ENCODE assay signal across 16 mouse cellular contexts in the genomic region with DNA sequence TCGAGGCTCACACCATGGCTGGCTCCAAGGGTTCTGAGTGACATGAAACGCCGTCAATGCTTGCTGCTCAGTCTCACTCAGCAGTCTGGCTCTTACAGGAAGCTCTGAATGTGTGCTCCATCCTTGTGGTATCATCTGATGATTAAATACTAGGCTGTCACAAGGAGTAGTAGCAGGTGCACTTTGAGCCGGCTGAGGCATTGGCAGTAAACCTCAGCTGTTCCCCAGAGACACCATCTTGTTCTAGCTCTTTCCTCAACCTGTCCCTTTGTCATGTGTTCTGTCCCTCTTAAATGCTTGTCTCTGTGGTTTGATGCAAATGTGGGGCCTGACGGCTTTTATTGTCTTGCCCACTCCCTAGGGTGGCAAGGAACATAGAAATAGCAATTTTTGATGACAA.
DNase-seq lines count a peak whose midpoint lies in the region; TF ChIP-seq lines count a peak whose summit lies in the region.
"Had no signal": no experiment of that assay in that cellular context is flagged by ENCODE, and none has a peak within 500 bp of the region (broad histone marks: within the 10 kb centered on the region; RNA-seq: fewer than 3 reads in every experiment).

No protein-coding gene starts in this region.

- H3K36me3 ChIP-seq in myocyte (ENCODE audit: control insufficient read depth, insufficient read depth): no peaks in the 10 kb centered on the region
- no peaks in the 10 kb centered on the region for H3K36me3 ChIP-seq in thymus, adult 2 months (ENCODE audit: control insufficient read depth, insufficient read depth, low read length)
- H3K36me3 ChIP-seq: embryonic facial prominence, embryonic 13.5 days; limb, embryonic 15.5 days; midbrain, embryonic 12.5 days had no signal

- peaks cover 38% of the 10 kb centered on the region for H3K4me1 ChIP-seq in thymus, adult 2 months (replicated peaks; ENCODE audit: control insufficient read depth, insufficient read depth, low read length)

- H3K4me2 ChIP-seq in myocyte (ENCODE audit: low read depth): peak overlapping the region; percentile 30
- H3K4me2 ChIP-seq: embryonic facial prominence, embryonic 13.5 days; limb, embryonic 15.5 days; midbrain, embryonic 12.5 days had no signal

- TF ChIP-seq CTCF in thymus, adult 2 months (IDR thresholded peaks at IDR 0.05; ENCODE audit: borderline replicate concordance, control insufficient read depth, extremely low read depth, insufficient read depth, low read length, poor library complexity): no peak

- no peaks in the 10 kb centered on the region for H3K79me2 ChIP-seq in myocyte (ENCODE audit: control insufficient read depth, insufficient read depth)

- DNase-seq in lung, postnatal 25 days (ENCODE audit: low spot score): peak; percentile 37
- DNase-seq in lung, postnatal 10 days: no peak
- DNase-seq in thymus, adult 2 months: peak; percentile 46
- no peak for DNase-seq in urinary bladder, adult 18-20 months (ENCODE audit: low spot score in 2 of 2)
- no peak for DNase-seq in ovary, postnatal 14 days (ENCODE audit: low spot score)
- DNase-seq in cerebellum, adult 18-20 months: no peak
- DNase-seq: adrenal gland, adult 2 months; cerebellum, adult 9-10 months; gastrocnemius, postnatal 14 days; kidney, adult 2 months; kidney, postnatal 14 days; lung, adult 18-20 months had no signal

- no peak overlapping the region for H3K4me3 ChIP-seq in myocyte
- no peak overlapping the region for H3K4me3 ChIP-seq in thymus, adult 2 months (ENCODE audit: control insufficient read depth, insufficient read depth, low read length)
- H3K4me3 ChIP-seq: embryonic facial prominence, embryonic 13.5 days; limb, embryonic 15.5 days; midbrain, embryonic 12.5 days had no signal

- peak overlapping the region; percentile 62 for H3K27ac ChIP-seq in thymus, adult 2 months (ENCODE audit: control insufficient read depth, insufficient read depth, low read length)
- H3K27ac ChIP-seq: embryonic facial prominence, embryonic 13.5 days; limb, embryonic 15.5 days; midbrain, embryonic 12.5 days had no signal

- H3K27me3 ChIP-seq in myocyte (ENCODE audit: control insufficient read depth, insufficient read depth, insufficient read length): no peaks in the 10 kb centered on the region
- H3K27me3 ChIP-seq in thymus, adult 2 months (ENCODE audit: control insufficient read depth, insufficient read depth, low read length): no peaks in the 10 kb centered on the region
- H3K27me3 ChIP-seq: limb, embryonic 15.5 days had no signal

- H3ac ChIP-seq in myocyte (ENCODE audit: control insufficient read depth, insufficient read length): no peak overlapping the region

- WGBS in thymus, adult 2 months: 26% methylated on average over 5 of the region's 5 CpGs

- no peak for TF ChIP-seq POLR2A in myocyte (IDR thresholded peaks at IDR 0.05; ENCODE audit: insufficient read length, low read depth)
- no peak for TF ChIP-seq POLR2A in thymus, adult 2 months (IDR thresholded peaks at IDR 0.05; ENCODE audit: control insufficient read depth, extremely low read depth, insufficient read depth, low read length, poor library complexity)

TF ChIP-seq in myocyte, 11 proteins besides CTCF, POLR2A, EP300 and RAD21:
- TF ChIP-seq USF1 (IDR thresholded peaks at IDR 0.05; ENCODE audit: low read depth) (no peak), CEBPB (IDR thresholded peaks at IDR 0.05; ENCODE audit: insufficient read depth, poor library complexity, severe bottlenecking) (no peak), REST (IDR thresholded peaks at IDR 0.05; ENCODE audit: insufficient read depth, insufficient read length) (no peak), SRF (IDR thresholded peaks at IDR 0.05; ENCODE audit: control insufficient read depth, insufficient read length, low read depth) (no peak), E2F4 (IDR thresholded peaks at IDR 0.05; ENCODE audit: insufficient read depth) (no peak), MAX (IDR thresholded peaks at IDR 0.05; ENCODE audit: low read depth) (no peak), TCF12 (IDR thresholded peaks at IDR 0.05; ENCODE audit: insufficient read depth, poor library complexity, severe bottlenecking) (peak; percentile 69), TCF3 (IDR thresholded peaks at IDR 0.05; ENCODE audit: insufficient read length, low read depth) (peak; percentile 59), POLR2AphosphoS2 (IDR thresholded peaks at IDR 0.05; ENCODE audit: insufficient read length, low read depth) (no peak), MYOD1 (IDR thresholded peaks at IDR 0.05; ENCODE audit: control insufficient read depth in 1 of 3, insufficient read length in 2 of 3, low read depth in 2 of 3) (peak; percentile 50 to 97 (median 92)), MYOG (IDR thresholded peaks at IDR 0.05; ENCODE audit: control insufficient read depth in 1 of 3, insufficient read depth in 1 of 3, insufficient read length in 2 of 3, low read depth in 2 of 3) (peak; percentile 45 to 90 (median 68))

Comparison
In these comparisons a context has a peak if more than half of its experiments do, and no peak if none do; other contexts are left out.
1. DNase-seq: peak in lung, postnatal 25 days (single experiment) and thymus, adult 2 months (single experiment); none in lung, postnatal 10 days (single experiment), urinary bladder, adult 18-20 months (0 of 2), ovary, postnatal 14 days (single experiment) and cerebellum, adult 18-20 months (0 of 2).